Mouse (Mus musculus) limb, embryonic 14.5 days (tissue): ENCODE measurements at regions not wholly inside any gene's neighbourhood (a gene's known extent, or its start where the extent isn't known, plus 50 kb on each side); places are given as distances from the start of the nearest gene placed in this dataset.

Experiments used
- ATAC-seq: fragments of 200-750 bp; cut with Nextera tagmentation; 2 replicates; pipeline ENCODE4 v1.8.0; 2017; ENCODE audit warnings: low read depth, moderate number of reproducible peaks, moderate TSS enrichment; ENCODE audit not compliant: low FRiP score
- DNase-seq: peaks from one replicate; pipeline ENCODE4 v3.0.0-alpha.2; 2015; ENCODE audit warnings: low spot score
- H3K27ac ChIP-seq: fragments of 300-500 bp; sonication (generic); replicated peaks from 2 replicates; pipeline ENCODE4 v1.5.1; 2014; ENCODE audit warnings: low read depth, mild to moderate bottlenecking, low read length, moderate library complexity, mixed read lengths
- H3K27me3 ChIP-seq: fragments of 300-500 bp; sonication (generic); 2 replicates; pipeline ENCODE4 v1.6.1; 2014; ENCODE audit warnings: low read length, mixed read lengths; ENCODE audit not compliant: control insufficient read depth, insufficient read depth
- H3K36me3 ChIP-seq: fragments of 300-500 bp; sonication (generic); 2 replicates; pipeline ENCODE4 v1.6.1; 2014; ENCODE audit warnings: mild to moderate bottlenecking, low read length, moderate library complexity, mixed read lengths; ENCODE audit not compliant: control insufficient read depth, insufficient read depth
- H3K4me1 ChIP-seq: fragments of 300-500 bp; sonication (generic); 2 replicates; pipeline ENCODE4 v1.6.1; 2014; ENCODE audit warnings: antibody characterized with exemption, low read length, mixed read lengths; ENCODE audit not compliant: control insufficient read depth, insufficient read depth
- H3K4me2 ChIP-seq: fragments of 300-500 bp; sonication (generic); replicated peaks from 2 replicates; pipeline ENCODE4 v1.6.1; 2014; ENCODE audit warnings: low read depth, mild to moderate bottlenecking, low read length, moderate library complexity; ENCODE audit not compliant: severe bottlenecking
- H3K4me3 ChIP-seq: fragments of 300-500 bp; sonication (generic); replicated peaks from 2 replicates; pipeline ENCODE4 v1.5.1; 2014; ENCODE audit warnings: low read length
- H3K9ac ChIP-seq: fragments of 300-500 bp; sonication (generic); 2 replicates; pipeline ENCODE4 v1.6.1; 2014; ENCODE audit warnings: mild to moderate bottlenecking, low read depth, low read length, moderate library complexity; ENCODE audit not compliant: severe bottlenecking
- H3K9me3 ChIP-seq: fragments of 300-500 bp; sonication (generic); 2 replicates; pipeline ENCODE4 v1.6.1; 2016; ENCODE audit warnings: low read length; ENCODE audit not compliant: control insufficient read depth
- POLR2A ChIP-seq: fragments of 200-500 bp; IDR thresholded peaks from 2 replicates; pipeline ENCODE4 v1.8.0; 2012; ENCODE audit warnings: inconsistent platforms, mild to moderate bottlenecking, moderate library complexity, borderline replicate concordance; ENCODE audit not compliant: insufficient read depth, insufficient read length; ENCODE audit errors: extremely low read depth
- WGBS: fragments of 180-500 bp; shearing (Covaris S2); extraction: QIAGEN DNeasy Blood & Tissue Kit; methylation state at CpG from one replicate; pipeline ENCODE4 v1.1.7; 2014; 5-methylcytosine and 5-hydroxymethylcytosine counted together

DNA sequence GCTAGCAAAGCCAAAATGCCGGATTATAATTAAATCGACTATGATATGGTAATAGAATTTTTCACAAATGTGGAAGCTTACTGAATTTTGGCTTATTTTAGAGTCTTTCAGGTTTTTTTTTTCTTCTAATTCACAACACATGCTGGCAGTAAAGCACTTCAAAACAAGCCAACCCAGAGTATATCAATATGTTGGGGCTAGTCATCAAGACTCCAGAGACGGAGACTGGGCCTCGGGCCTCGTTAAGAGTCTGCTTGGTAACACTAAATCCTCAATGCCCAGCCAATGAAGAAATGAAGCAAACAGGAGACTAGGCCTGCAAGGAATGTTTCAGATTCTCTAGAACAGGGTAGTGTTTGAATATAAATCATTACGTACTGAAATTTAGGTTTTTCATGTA is 153.3 kb upstream of the Plekha5 start:
- Histone ChIP-seq H3K4me1 (no peaks in the 10 kb centered on the region), H3K4me2 (no peak overlapping the region), H3K4me3 (no peak overlapping the region), H3K9me3 (0 out of 2 replicates have a peak, but pooled peaks cover 3% of the 10 kb centered on the region), H3K27me3 (no peaks in the 10 kb centered on the region), H3K27ac (no peak overlapping the region), H3K36me3 (no peaks in the 10 kb centered on the region), H3K9ac (no peak overlapping the region)
- ATAC-seq (no peak), DNase-seq (peak; percentile 31)
- 37% methylated on average over 6 of the region's 6 CpGs for WGBS
- TF ChIP-seq POLR2A, result no peak

DNA sequence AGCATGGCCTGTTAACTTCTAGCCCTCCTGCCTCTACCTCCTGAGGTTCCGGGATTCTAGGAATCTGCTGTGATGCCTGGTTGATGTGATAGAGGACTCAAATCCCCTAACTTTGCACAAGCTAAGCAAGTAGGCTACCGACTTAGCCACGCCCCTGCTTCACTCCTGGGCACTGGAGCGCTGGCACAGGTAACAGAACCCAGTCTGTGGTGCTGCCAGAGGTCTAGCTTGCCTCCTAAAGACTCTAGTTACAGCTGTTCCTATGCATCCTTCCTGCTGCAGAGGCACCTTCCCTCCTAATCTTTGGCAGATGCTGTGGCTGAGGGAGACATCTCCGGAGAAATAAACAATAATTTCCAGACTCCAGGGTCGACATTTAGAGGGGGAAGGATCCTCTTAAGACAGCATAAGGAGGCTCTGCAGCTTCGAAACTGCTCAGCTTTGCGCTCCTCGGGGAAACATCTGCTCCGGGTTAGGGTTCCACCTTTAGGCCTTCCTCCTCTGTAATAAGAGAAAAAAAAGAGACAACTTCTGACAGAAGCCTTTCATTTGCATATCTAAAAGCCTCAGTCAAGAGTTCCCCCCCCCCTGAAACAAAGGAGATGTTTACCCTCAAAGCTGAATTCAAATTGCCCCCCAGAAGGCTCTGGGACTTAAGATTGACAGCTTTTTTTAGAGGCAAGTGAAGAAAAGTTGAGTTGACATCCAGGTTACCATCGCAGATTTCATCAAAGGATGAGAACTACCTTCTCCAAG is 155.4 kb upstream of the Plekha5 start:
- ATAC-seq (no peak), DNase-seq (no peak)
- no peaks in the 10 kb centered on the region for H3K36me3 ChIP-seq
- no peak overlapping the region for H3K9ac ChIP-seq
- no peak overlapping the region for H3K4me2 ChIP-seq
- no peak overlapping the region for H3K4me3 ChIP-seq
- TF ChIP-seq POLR2A, result no peak
- 33% methylated on average over 11 of the region's 11 CpGs for WGBS
- H3K9me3 ChIP-seq, result 0 out of 2 replicates have a peak, but pooled peaks cover 3% of the 10 kb centered on the region
- H3K27ac ChIP-seq, result 0 out of 2 replicates have a peak overlapping the region, but pooled peaks have one; percentile 8
- no peaks in the 10 kb centered on the region for H3K4me1 ChIP-seq
- no peaks in the 10 kb centered on the region for H3K27me3 ChIP-seq

DNA sequence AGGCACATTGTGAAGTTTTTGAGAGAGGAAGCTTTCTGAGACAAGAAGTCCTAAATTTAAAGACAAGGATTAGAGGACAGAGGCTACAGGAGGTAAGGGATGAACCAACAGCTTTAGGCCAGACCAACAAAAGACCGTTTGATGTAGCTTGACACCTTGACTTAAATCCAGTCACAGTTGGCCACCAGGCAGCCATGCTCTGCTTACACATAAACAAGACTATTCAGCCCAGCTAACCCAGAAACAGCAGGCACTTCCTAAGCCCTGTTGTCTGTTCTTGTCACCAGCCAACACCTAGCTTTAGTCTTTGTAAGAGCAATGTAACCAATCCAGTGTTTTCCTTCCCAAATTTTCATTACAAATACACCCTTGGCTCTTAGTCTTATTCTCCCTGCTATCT is 159.9 kb upstream of the Plekha5 start:
- no peak overlapping the region for H3K4me2 ChIP-seq
- H3K27me3 ChIP-seq, result no peaks in the 10 kb centered on the region
- no peak overlapping the region for H3K4me3 ChIP-seq
- DNase-seq (no peak), ATAC-seq (no peak)
- H3K27ac ChIP-seq, result no peak overlapping the region
- H3K9ac ChIP-seq, result no peak overlapping the region
- H3K9me3 ChIP-seq, result no peaks in the 10 kb centered on the region
- H3K36me3 ChIP-seq, result no peaks in the 10 kb centered on the region
- H3K4me1 ChIP-seq, result no peaks in the 10 kb centered on the region
- TF ChIP-seq POLR2A, result no peak
- 39% methylated on average over 1 of the region's 1 CpGs for WGBS

DNA sequence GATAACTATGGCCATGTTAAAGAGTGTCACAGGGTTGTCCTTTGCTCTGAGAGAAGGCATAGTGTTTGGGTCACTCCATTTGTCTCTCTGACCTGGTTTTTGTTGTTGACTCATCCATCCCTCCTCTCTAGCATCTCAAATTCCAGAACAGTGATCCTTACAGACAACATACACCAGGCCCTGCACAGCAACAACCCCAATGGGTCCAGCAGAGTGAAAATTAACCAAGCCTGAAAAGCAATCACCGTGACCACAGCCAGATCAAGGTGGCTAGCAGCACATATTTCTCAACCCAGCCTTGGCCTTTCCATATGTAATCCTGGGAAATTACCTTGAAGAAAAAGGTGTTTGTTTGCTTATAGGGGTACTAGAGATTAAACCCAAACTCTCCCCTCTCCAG is 162.0 kb upstream of the Plekha5 start:
- WGBS, result 91% methylated on average over 1 of the region's 1 CpGs
- no peak for ATAC-seq
- no peak for TF ChIP-seq POLR2A

DNA sequence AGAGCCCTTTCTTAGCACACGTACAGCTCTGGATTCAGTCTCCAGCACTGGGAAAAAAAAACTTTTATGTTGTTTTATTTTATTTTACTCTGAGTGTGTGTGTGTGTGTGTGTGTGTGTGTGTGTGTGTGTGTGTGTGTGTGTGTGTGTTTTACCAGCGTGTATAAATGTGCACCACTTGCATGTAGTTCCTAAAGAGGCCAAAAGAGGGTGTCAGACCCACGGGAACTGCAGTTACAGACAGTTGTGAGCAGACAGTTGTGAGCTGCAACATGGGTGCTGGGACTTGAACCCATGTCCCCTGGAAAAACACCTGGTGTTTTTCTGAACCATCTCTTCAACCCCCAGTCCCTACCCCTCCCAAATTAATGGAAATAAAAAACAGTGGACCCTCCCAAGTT is 165.1 kb upstream of the Plekha5 start:
- Histone ChIP-seq H3K4me3 (no peak overlapping the region), H3K27me3 (no peaks in the 10 kb centered on the region), H3K9me3 (no peaks in the 10 kb centered on the region), H3K27ac (no peak overlapping the region), H3K36me3 (no peaks in the 10 kb centered on the region), H3K9ac (no peak overlapping the region), H3K4me1 (no peaks in the 10 kb centered on the region), H3K4me2 (no peak overlapping the region)
- ATAC-seq (no peak), DNase-seq (no peak)
- 78% methylated on average over 3 of the region's 3 CpGs for WGBS
- no peak for TF ChIP-seq POLR2A

More for the DNA sequence above, 162.0 kb upstream of the Plekha5 start:
- no peak overlapping the region for H3K4me3 ChIP-seq
- H3K9me3 ChIP-seq, result no peaks in the 10 kb centered on the region
- H3K9ac ChIP-seq, result no peak overlapping the region
- no peaks in the 10 kb centered on the region for H3K27me3 ChIP-seq
- no peaks in the 10 kb centered on the region for H3K4me1 ChIP-seq
- no peak overlapping the region for H3K4me2 ChIP-seq
- no peaks in the 10 kb centered on the region for H3K36me3 ChIP-seq
- no peak for DNase-seq
- no peak overlapping the region for H3K27ac ChIP-seq

DNA sequence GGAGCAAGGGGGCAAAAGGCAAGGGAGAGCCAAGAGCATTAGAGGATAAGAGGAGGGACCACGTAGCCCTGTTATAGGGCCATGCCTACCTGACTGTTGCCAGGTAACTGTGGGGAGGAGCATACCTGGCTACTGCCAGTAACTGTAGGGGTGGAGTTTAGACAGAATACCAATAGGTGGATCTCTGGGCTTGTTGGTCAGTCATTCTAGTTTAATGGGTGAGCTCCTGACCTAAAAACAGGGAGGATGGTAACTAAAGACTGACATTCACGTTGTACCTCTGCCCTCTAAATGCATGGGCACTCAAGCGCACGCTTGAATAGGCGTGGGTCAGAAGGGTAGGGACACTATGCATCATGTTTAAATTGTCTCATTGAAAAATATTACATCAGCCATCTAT is 165.8 kb upstream of the Plekha5 start:
- WGBS, result 90% methylated on average over 5 of the region's 5 CpGs
- no peak for TF ChIP-seq POLR2A

More for the DNA sequence above, 165.8 kb upstream of the Plekha5 start:
- H3K36me3 ChIP-seq, result no peaks in the 10 kb centered on the region
- ATAC-seq (no peak), DNase-seq (no peak)
- H3K4me3 ChIP-seq, result no peak overlapping the region
- H3K4me2 ChIP-seq, result no peak overlapping the region
- no peak overlapping the region for H3K27ac ChIP-seq
- H3K27me3 ChIP-seq, result no peaks in the 10 kb centered on the region
- H3K9ac ChIP-seq, result no peak overlapping the region
- no peaks in the 10 kb centered on the region for H3K9me3 ChIP-seq
- no peaks in the 10 kb centered on the region for H3K4me1 ChIP-seq
